Mouse (Mus musculus) kidney, embryonic 15.5 days (tissue): ENCODE data around the gene Otop1. TPM values are rescaled to one million over a fixed set of nuclear protein-coding genes. Genes with fewer than 3 reads are reported as not detected.

Experiments
- ATAC-seq: fragments of 200-750 bp; cut with Nextera tagmentation; replicated peaks from 2 replicates; pipeline ENCODE4 v1.8.0; 2017; ENCODE audit warnings: moderate TSS enrichment; ENCODE audit not compliant: low FRiP score
- H3K27ac ChIP-seq: fragments of 300-500 bp; sonication (generic); 2 replicates; pipeline ENCODE4 v1.5.1; 2015; ENCODE audit warnings: mild to moderate bottlenecking, inconsistent platforms
- H3K27me3 ChIP-seq: fragments of 300-500 bp; sonication (generic); 2 replicates; pipeline ENCODE4 v1.6.1; 2015; ENCODE audit warnings: inconsistent platforms
- H3K36me3 ChIP-seq: fragments of 300-500 bp; sonication (generic); 2 replicates; pipeline ENCODE4 v1.6.1; 2015; ENCODE audit warnings: inconsistent platforms
- H3K4me1 ChIP-seq: fragments of 300-500 bp; sonication (generic); 2 replicates; pipeline ENCODE4 v1.6.1; 2015; ENCODE audit warnings: inconsistent platforms
- H3K4me2 ChIP-seq: fragments of 300-500 bp; sonication (generic); 2 replicates; pipeline ENCODE4 v1.6.1; 2015; ENCODE audit warnings: moderate library complexity, mild to moderate bottlenecking, inconsistent platforms
- H3K4me3 ChIP-seq: fragments of 300-500 bp; sonication (generic); replicated peaks from 2 replicates; pipeline ENCODE4 v1.5.1; 2015; ENCODE audit warnings: mild to moderate bottlenecking, inconsistent platforms
- H3K9ac ChIP-seq: fragments of 300-500 bp; sonication (generic); 2 replicates; pipeline ENCODE4 v1.6.1; 2015; ENCODE audit warnings: mild to moderate bottlenecking, inconsistent platforms
- H3K9me3 ChIP-seq: fragments of 300-500 bp; sonication (generic); replicated peaks from 2 replicates; pipeline ENCODE4 v1.6.1; 2016; ENCODE audit warnings: inconsistent platforms
- WGBS: fragments of 180-500 bp; shearing (Covaris S2); methylation state at CpG from one replicate; pipeline ENCODE4 v1.1.7; 2015; ENCODE audit warnings: mixed read lengths; 5-methylcytosine and 5-hydroxymethylcytosine counted together
- polyA plus RNA-seq: library from polyadenylated mRNA; unstranded; fragments of >200 nt; fragmentation: Nextera tagmentation; extraction: Ambion mirVana; gene quantifications from 2 replicates; pipeline ENCODE4 v1.2.1, GENCODE M21; 2015

Gene Otop1
- not detected in 2 replicates for polyA plus RNA-seq

- peak within 1 kb of the TSS; percentile 32 for H3K4me3 ChIP-seq
- peaks cover 66% of the 10 kb centered on the region for H3K27me3 ChIP-seq
- no peak for ATAC-seq
- peak within 1 kb of the TSS; percentile 52 for H3K4me2 ChIP-seq
- WGBS = 10% methylated on average over 4 of the region's 4 CpGs
- no peak within 1 kb of the TSS for H3K27ac ChIP-seq
- peaks cover 21% of the 10 kb centered on the region for H3K4me1 ChIP-seq
- no peak within 1 kb of the TSS for H3K9ac ChIP-seq
- no peaks in the 10 kb centered on the region for H3K9me3 ChIP-seq
- H3K36me3 ChIP-seq = peaks cover 11% of the 10 kb centered on the region; the same call in 1 of the 2 replicates
Measured at GRCm38 (mm10) chr5:38275771-38276170, at the start of gene Otop1. Gene Otop1 (plus strand): TSS chr5:38275972.

- no peak overlapping the region for H3K9ac ChIP-seq
- no peak overlapping the region for H3K4me2 ChIP-seq
- no peak overlapping the region for H3K27ac ChIP-seq
- no peaks in the 10 kb centered on the region for H3K4me1 ChIP-seq
- H3K4me3 ChIP-seq = no peak overlapping the region
- 82% methylated on average over 4 of the region's 4 CpGs for WGBS
- ATAC-seq = no peak; the same call in 1 of the 2 replicates
- no peaks in the 10 kb centered on the region for H3K27me3 ChIP-seq
- peaks cover 61% of the 10 kb centered on the region for H3K36me3 ChIP-seq
- H3K9me3 ChIP-seq = 0 out of 2 replicates have a peak, but pooled peaks cover 3% of the 10 kb centered on the region
Measured at GRCm38 (mm10) chr5:38235422-38235821, 40.4 kb upstream of the Otop1 start.

- Histone ChIP-seq H3K9ac (no peak overlapping the region), H3K27me3 (no peaks in the 10 kb centered on the region), H3K36me3 (peaks cover 49% of the 10 kb centered on the region), H3K4me1 (peaks cover 5% of the 10 kb centered on the region; the same call in 1 of the 2 replicates), H3K9me3 (0 out of 2 replicates have a peak, but pooled peaks cover 3% of the 10 kb centered on the region), H3K27ac (no peak overlapping the region), H3K4me2 (no peak overlapping the region), H3K4me3 (no peak overlapping the region)
- 91% methylated on average over 2 of the region's 2 CpGs for WGBS
- ATAC-seq = no peak
Measured at GRCm38 (mm10) chr5:38236627-38237026, 39.1 kb upstream of the Otop1 start.

GRCm38 (mm10) chr5:38240727-38241472 lies 34.9 kb upstream of the Otop1 start:
- Histone ChIP-seq H3K27ac (no peak overlapping the region), H3K27me3 (no peaks in the 10 kb centered on the region), H3K9ac (no peak overlapping the region), H3K4me2 (no peak overlapping the region), H3K9me3 (0 out of 2 replicates have a peak, but pooled peaks cover 3% of the 10 kb centered on the region), H3K4me3 (no peak overlapping the region), H3K36me3 (peaks cover 10% of the 10 kb centered on the region), H3K4me1 (peaks cover 5% of the 10 kb centered on the region; the same call in 1 of the 2 replicates)
- 18% methylated on average over 5 of the region's 5 CpGs for WGBS
- ATAC-seq = peak; percentile 73

- Histone ChIP-seq H3K36me3 (peaks cover 4% of the 10 kb centered on the region; the same call in 1 of the 2 replicates), H3K9me3 (0 out of 2 replicates have a peak, but pooled peaks cover under 1% of the 10 kb centered on the region), H3K9ac (no peak overlapping the region), H3K4me1 (peaks cover 5% of the 10 kb centered on the region; the same call in 1 of the 2 replicates), H3K4me2 (no peak overlapping the region), H3K27me3 (no peaks in the 10 kb centered on the region), H3K4me3 (no peak overlapping the region), H3K27ac (no peak overlapping the region)
- 0 out of 2 replicates have a peak, but pooled peaks have one; percentile 12 for ATAC-seq
- whole genome bisulfite sequencing = 71% methylated on average over 3 of the region's 3 CpGs
Measured at GRCm38 (mm10) chr5:38241473-38241834, 34.3 kb upstream of the Otop1 start.

GRCm38 (mm10) chr5:38241966-38242365 lies 33.8 kb upstream of the Otop1 start:
- Histone ChIP-seq H3K9ac (no peak overlapping the region), H3K4me3 (no peak overlapping the region), H3K27ac (no peak overlapping the region), H3K4me2 (no peak overlapping the region), H3K4me1 (peaks cover 5% of the 10 kb centered on the region; the same call in 1 of the 2 replicates), H3K27me3 (no peaks in the 10 kb centered on the region), H3K9me3 (no peaks in the 10 kb centered on the region), H3K36me3 (no peaks in the 10 kb centered on the region)
- no peak for ATAC-seq
- 83% methylated on average over 6 of the region's 6 CpGs for WGBS

- Histone ChIP-seq H3K9me3 (no peaks in the 10 kb centered on the region), H3K36me3 (no peaks in the 10 kb centered on the region), H3K27me3 (no peaks in the 10 kb centered on the region), H3K4me2 (no peak overlapping the region), H3K4me1 (peaks cover 8% of the 10 kb centered on the region; the same call in 1 of the 2 replicates), H3K4me3 (no peak overlapping the region), H3K27ac (no peak overlapping the region), H3K9ac (no peak overlapping the region)
- ATAC-seq = no peak
- WGBS = 50% methylated on average over 4 of the region's 4 CpGs
Measured at GRCm38 (mm10) chr5:38255195-38255594, 20.6 kb upstream of the Otop1 start.

- Histone ChIP-seq H3K27ac (no peak overlapping the region), H3K4me2 (no peak overlapping the region), H3K9me3 (no peaks in the 10 kb centered on the region), H3K9ac (no peak overlapping the region), H3K4me3 (no peak overlapping the region), H3K36me3 (no peaks in the 10 kb centered on the region), H3K27me3 (no peaks in the 10 kb centered on the region), H3K4me1 (peaks cover 8% of the 10 kb centered on the region; the same call in 1 of the 2 replicates)
- WGBS = 65% methylated on average over 3 of the region's 3 CpGs
- no peak for ATAC-seq
Measured at GRCm38 (mm10) chr5:38255644-38256043, 20.1 kb upstream of the Otop1 start.

- 85% methylated on average over 1 of the region's 1 CpGs for WGBS
- no peak for ATAC-seq
- no peak overlapping the region for H3K4me3 ChIP-seq
- H3K9me3 ChIP-seq = no peaks in the 10 kb centered on the region
- H3K4me2 ChIP-seq = no peak overlapping the region
- peaks cover 14% of the 10 kb centered on the region; the same call in 1 of the 2 replicates for H3K4me1 ChIP-seq
- no peak overlapping the region for H3K27ac ChIP-seq
- no peaks in the 10 kb centered on the region for H3K36me3 ChIP-seq
- H3K27me3 ChIP-seq = no peaks in the 10 kb centered on the region
- no peak overlapping the region for H3K9ac ChIP-seq
Measured at GRCm38 (mm10) chr5:38256551-38256950, 19.2 kb upstream of the Otop1 start.

GRCm38 (mm10) chr5:38258034-38258772 lies 17.6 kb upstream of the Otop1 start:
- no peaks in the 10 kb centered on the region for H3K27me3 ChIP-seq
- peak overlapping the region; percentile 52; the same call in 1 of the 2 replicates for H3K27ac ChIP-seq
- H3K4me2 ChIP-seq = no peak overlapping the region
- peak; percentile 50; the same call in 1 of the 2 replicates for ATAC-seq
- H3K9ac ChIP-seq = no peak overlapping the region
- WGBS = 34% methylated on average over 8 of the region's 8 CpGs
- no peak overlapping the region for H3K4me3 ChIP-seq
- no peaks in the 10 kb centered on the region for H3K9me3 ChIP-seq
- peaks cover 14% of the 10 kb centered on the region; the same call in 1 of the 2 replicates for H3K4me1 ChIP-seq
- peaks cover 16% of the 10 kb centered on the region for H3K36me3 ChIP-seq

GRCm38 (mm10) chr5:38258773-38259146 lies 17.0 kb upstream of the Otop1 start:
- no peaks in the 10 kb centered on the region for H3K9me3 ChIP-seq
- peaks cover 21% of the 10 kb centered on the region for H3K36me3 ChIP-seq
- H3K4me1 ChIP-seq = peaks cover 14% of the 10 kb centered on the region; the same call in 1 of the 2 replicates
- H3K4me2 ChIP-seq = no peak overlapping the region
- H3K4me3 ChIP-seq = no peak overlapping the region
- no peak for ATAC-seq
- H3K9ac ChIP-seq = no peak overlapping the region
- H3K27ac ChIP-seq = peak overlapping the region; percentile 52; the same call in 1 of the 2 replicates
- WGBS = 73% methylated on average over 5 of the region's 5 CpGs
- no peaks in the 10 kb centered on the region for H3K27me3 ChIP-seq
